Mouse (Mus musculus): ENCODE results near the gene Slc29a3. TPM values are rescaled to one million over a fixed set of nuclear protein-coding genes. Genes with fewer than 3 reads are reported as not detected.

Gene Slc29a3
- total RNA-seq, 2 experiments from 2014 or later, result 26.7 to 32.3 TPM

GRCm38 (mm10) chr10:60685764-60686640, 66.6 kb downstream of the Slc29a3 start:
- no peak for DNase-seq (ENCODE audit: low spot score in 2 of 2)

GRCm38 (mm10) chr10:60678926-60679325, 73.7 kb downstream of the Slc29a3 start:
- DNase-seq (ENCODE audit: low spot score in 2 of 2), result no peak

- DNase-seq (ENCODE audit: low spot score in 2 of 2), result no peak
Observed at GRCm38 (mm10) chr10:60677319-60677718, 75.3 kb downstream of the Slc29a3 start.

GRCm38 (mm10) chr10:60670166-60670565, 82.4 kb downstream of the Slc29a3 start:
- DNase-seq (ENCODE audit: low spot score in 2 of 2), result no peak

GRCm38 (mm10) chr10:60668591-60668990, 84.0 kb downstream of the Slc29a3 start:
- no peak for DNase-seq (ENCODE audit: low spot score in 2 of 2)

Other genes starting within 250 kb of the Slc29a3 start
- gene Cdh23, start 56.3 kb downstream of the Slc29a3 start, total RNA-seq (2021), result 1 to 10 TPM; 1.5 to 2.2 TPM
- gene Unc5b, start 78.8 kb upstream of the Slc29a3 start, total RNA-seq (2021), result 10 to 100 TPM; 13.3 to 17.6 TPM

Data from adrenal gland, postnatal 4 days (tissue).